Mouse (Mus musculus) gastrocnemius, postnatal 25 days (tissue): Measurements from ENCODE around the gene Cldn4. TPM values are rescaled to one million over a fixed set of nuclear protein-coding genes. Genes with fewer than 3 reads are reported as not detected.

ENCODE experiments used
- total RNA-seq, 2 experiments: library from RNA; stranded (reverse); gene quantifications; 1 replicate in 1 of 2; 2 replicates in 1 of 2; pipeline ENCODE4 v1.2.3; 2021

Gene Cldn4
- total RNA-seq, 2 experiments from 2014 or later, result not detected

Other genes with a start within 250 kb of the Cldn4 start
- gene Eln, start 199.6 kb downstream of the Cldn4 start, total RNA-seq, result 100 to 1,000 TPM in 1 of 2 experiments, 10 to 100 TPM in 1; 72.9 to 155 TPM
- gene Tmem270, start 40.2 kb downstream of the Cldn4 start, total RNA-seq, result not detected
- not detected for gene Cldn13, start 31.4 kb downstream of the Cldn4 start, total RNA-seq
- gene Mettl27, start 14.6 kb downstream of the Cldn4 start, total RNA-seq, result 1 to 10 TPM; 4.0 to 5.2 TPM
- under 1 TPM in 1 of 2 experiments, not detected in 1; 0.21 TPM for gene Cldn3, start 39.3 kb upstream of the Cldn4 start, total RNA-seq
- gene Abhd11, start 62.2 kb upstream of the Cldn4 start, total RNA-seq, result 10 to 100 TPM; 57.1 to 58.5 TPM
- 1 to 10 TPM in 1 of 2 experiments, under 1 TPM in 1; 0.69 to 1.5 TPM for gene Stx1a, start 76.5 kb upstream of the Cldn4 start, total RNA-seq
- 10 to 100 TPM; 22.0 to 25.2 TPM for gene Dnajc30, start 117.3 kb upstream of the Cldn4 start, total RNA-seq
- 10 to 100 TPM; 21.7 to 27.4 TPM for gene Bud23, start 118.0 kb upstream of the Cldn4 start, total RNA-seq
- gene Vps37d, start 131.3 kb upstream of the Cldn4 start, total RNA-seq, result under 1 TPM in 1 of 2 experiments, not detected in 1; 0.41 TPM
- 10 to 100 TPM; 72.1 to 80.3 TPM for gene Mlxipl, start 143.0 kb upstream of the Cldn4 start, total RNA-seq
- 10 to 100 TPM in 1 of 2 experiments, 1 to 10 TPM in 1; 7.5 to 10.5 TPM for gene Tbl2, start 202.7 kb upstream of the Cldn4 start, total RNA-seq
- gene Bcl7b, start 221.3 kb upstream of the Cldn4 start, total RNA-seq, result 10 to 100 TPM; 27.1 to 27.4 TPM
- 10 to 100 TPM; 25.7 to 29.2 TPM for gene Baz1b, start 240.3 kb upstream of the Cldn4 start, total RNA-seq